Mouse (Mus musculus) embryonic facial prominence, embryonic 14.5 days (tissue): ENCODE measurements around the gene Snx5. TPM values are rescaled to one million over a fixed set of nuclear protein-coding genes. Genes with fewer than 3 reads are reported as not detected.

ENCODE experiments used
- ATAC-seq: fragments of 200-750 bp; cut with Nextera tagmentation; 2 replicates; pipeline ENCODE4 v1.8.0; 2017; ENCODE audit warnings: low read depth, moderate number of reproducible peaks, moderate TSS enrichment
- DNase-seq: peaks from one replicate; pipeline ENCODE4 v3.0.0-alpha.2; 2015; ENCODE audit warnings: low spot score
- H3K27ac ChIP-seq: fragments of 300-500 bp; sonication (generic); replicated peaks from 2 replicates; pipeline ENCODE4 v1.5.1; 2014; ENCODE audit warnings: low read depth, mild to moderate bottlenecking, low read length, moderate library complexity
- H3K27me3 ChIP-seq: fragments of 300-500 bp; sonication (generic); replicated peaks from 2 replicates; pipeline ENCODE4 v1.6.1; 2014; ENCODE audit warnings: low read length; ENCODE audit not compliant: control insufficient read depth, insufficient read depth
- H3K36me3 ChIP-seq: fragments of 300-500 bp; sonication (generic); 2 replicates; pipeline ENCODE4 v1.6.1; 2014; ENCODE audit warnings: low read length, mixed read lengths; ENCODE audit not compliant: control insufficient read depth, insufficient read depth
- H3K4me1 ChIP-seq: fragments of 300-500 bp; sonication (generic); 2 replicates; pipeline ENCODE4 v1.6.1; 2014; ENCODE audit warnings: antibody characterized with exemption, low read length; ENCODE audit not compliant: control insufficient read depth, insufficient read depth
- H3K4me2 ChIP-seq: fragments of 300-500 bp; sonication (generic); 2 replicates; pipeline ENCODE4 v1.6.1; 2014; ENCODE audit warnings: low read depth, mild to moderate bottlenecking, low read length, moderate library complexity, mixed read lengths
- H3K4me3 ChIP-seq: fragments of 300-500 bp; sonication (generic); 2 replicates; pipeline ENCODE4 v1.5.1; 2014; ENCODE audit warnings: low read depth, mild to moderate bottlenecking, low read length
- H3K9ac ChIP-seq: fragments of 300-500 bp; sonication (generic); 2 replicates; pipeline ENCODE4 v1.6.1; 2014; ENCODE audit warnings: low read depth, mild to moderate bottlenecking, low read length, moderate library complexity, mixed read lengths
- H3K9me3 ChIP-seq: fragments of 300-500 bp; sonication (generic); 2 replicates; pipeline ENCODE4 v1.6.1; 2016; ENCODE audit warnings: low read length; ENCODE audit not compliant: control insufficient read depth
- WGBS: fragments of 180-500 bp; shearing (Covaris S2); extraction: QIAGEN DNeasy Blood & Tissue Kit; methylation state at CpG from one replicate; pipeline ENCODE4 v1.1.7; 2014; 5-methylcytosine and 5-hydroxymethylcytosine counted together
- polyA plus RNA-seq: library from polyadenylated mRNA; unstranded; fragments of >200 nt; fragmentation: Nextera tagmentation; extraction: Ambion mirVana; gene quantifications from 2 replicates; pipeline ENCODE4 v1.2.1, GENCODE M21; 2014

The Snx5 gene
- polyA plus RNA-seq, 1 experiment from 2014 or later = 111 TPM

GRCm38 (mm10) chr2:144228521-144229346, 42.0 kb downstream of the Snx5 start:
- no peaks in the 10 kb centered on the region for H3K27me3 ChIP-seq
- no peak overlapping the region for H3K4me3 ChIP-seq
- H3K4me2 ChIP-seq = no peak overlapping the region
- 0 out of 2 replicates have a peak, but pooled peaks cover 6% of the 10 kb centered on the region for H3K9me3 ChIP-seq
- ATAC-seq = no peak
- no peak for DNase-seq
- 65% methylated on average over 12 of the region's 12 CpGs for WGBS
- no peaks in the 10 kb centered on the region for H3K36me3 ChIP-seq
- no peak overlapping the region for H3K9ac ChIP-seq
- no peak overlapping the region for H3K27ac ChIP-seq
- H3K4me1 ChIP-seq = peaks cover 4% of the 10 kb centered on the region

- no peak overlapping the region for H3K9ac ChIP-seq
- ATAC-seq = no peak
- no peak overlapping the region for H3K4me3 ChIP-seq
- H3K4me1 ChIP-seq = peaks cover 4% of the 10 kb centered on the region
- no peak overlapping the region for H3K27ac ChIP-seq
- no peak for DNase-seq
- no peak overlapping the region for H3K4me2 ChIP-seq
- 89% methylated on average over 12 of the region's 12 CpGs for WGBS
- 0 out of 2 replicates have a peak, but pooled peaks cover 6% of the 10 kb centered on the region for H3K9me3 ChIP-seq
- H3K36me3 ChIP-seq = no peaks in the 10 kb centered on the region
- H3K27me3 ChIP-seq = no peaks in the 10 kb centered on the region
Measured at GRCm38 (mm10) chr2:144226906-144227586, 43.7 kb downstream of the Snx5 start.

- Histone ChIP-seq H3K27ac (peak overlapping the region; percentile 24; the same call in 1 of the 2 replicates), H3K36me3 (no peaks in the 10 kb centered on the region), H3K9ac (0 out of 2 replicates have a peak overlapping the region, but pooled peaks have one; percentile 32), H3K9me3 (0 out of 2 replicates have a peak, but pooled peaks cover 6% of the 10 kb centered on the region), H3K4me3 (peak overlapping the region; percentile 5; the same call in 1 of the 2 replicates), H3K4me2 (peak overlapping the region; percentile 47), H3K4me1 (peaks cover 4% of the 10 kb centered on the region), H3K27me3 (no peaks in the 10 kb centered on the region)
- WGBS = 36% methylated on average over 12 of the region's 12 CpGs
- no peak for DNase-seq
- ATAC-seq = peak; percentile 42; the same call in 1 of the 2 replicates
Measured at GRCm38 (mm10) chr2:144224351-144224750, 46.4 kb downstream of the Snx5 start.

GRCm38 (mm10) chr2:144215601-144216000, 55.1 kb downstream of the Snx5 start:
- DNase-seq = no peak
- Histone ChIP-seq H3K9ac (peak overlapping the region; percentile 38; the same call in 1 of the 2 replicates), H3K27ac (0 out of 2 replicates have a peak overlapping the region, but pooled peaks have one; percentile 0)

GRCm38 (mm10) chr2:144215195-144215594, 55.5 kb downstream of the Snx5 start:
- Histone ChIP-seq H3K9ac (peak overlapping the region; percentile 38; the same call in 1 of the 2 replicates), H3K4me3 (no peak overlapping the region), H3K27ac (0 out of 2 replicates have a peak overlapping the region, but pooled peaks have one; percentile 0), H3K36me3 (no peaks in the 10 kb centered on the region), H3K4me2 (0 out of 2 replicates have a peak overlapping the region, but pooled peaks have one; percentile 19), H3K4me1 (peaks cover 3% of the 10 kb centered on the region; the same call in 1 of the 2 replicates), H3K9me3 (no peaks in the 10 kb centered on the region), H3K27me3 (no peaks in the 10 kb centered on the region)
- ATAC-seq (peak; percentile 6; the same call in 1 of the 2 replicates), DNase-seq (peak; percentile 68)
- 8% methylated on average over 7 of the region's 7 CpGs for WGBS

More at GRCm38 (mm10) chr2:144215601-144216000, 55.1 kb downstream of the Snx5 start:
- ATAC-seq = no peak
- Histone ChIP-seq H3K4me1 (peaks cover 3% of the 10 kb centered on the region; the same call in 1 of the 2 replicates), H3K27me3 (no peaks in the 10 kb centered on the region), H3K4me3 (no peak overlapping the region), H3K36me3 (no peaks in the 10 kb centered on the region), H3K4me2 (0 out of 2 replicates have a peak overlapping the region, but pooled peaks have one; percentile 19), H3K9me3 (no peaks in the 10 kb centered on the region)
- WGBS = 41% methylated on average over 9 of the region's 9 CpGs

- Histone ChIP-seq H3K27ac (0 out of 2 replicates have a peak overlapping the region, but pooled peaks have one; percentile 0), H3K9ac (no peak overlapping the region), H3K4me1 (peaks cover 3% of the 10 kb centered on the region; the same call in 1 of the 2 replicates), H3K9me3 (no peaks in the 10 kb centered on the region), H3K4me2 (no peak overlapping the region), H3K4me3 (no peak overlapping the region), H3K27me3 (no peaks in the 10 kb centered on the region), H3K36me3 (no peaks in the 10 kb centered on the region)
- 0 out of 2 replicates have a peak, but pooled peaks have one; percentile 26 for ATAC-seq
- no peak for DNase-seq
- WGBS = 57% methylated on average over 9 of the region's 9 CpGs
Measured at GRCm38 (mm10) chr2:144214508-144215185, 56.1 kb downstream of the Snx5 start.

- H3K36me3 ChIP-seq = no peaks in the 10 kb centered on the region
- no peaks in the 10 kb centered on the region for H3K27me3 ChIP-seq
- no peaks in the 10 kb centered on the region for H3K9me3 ChIP-seq
- H3K4me2 ChIP-seq = no peak overlapping the region
- H3K4me1 ChIP-seq = peaks cover 3% of the 10 kb centered on the region; the same call in 1 of the 2 replicates
- no peak for ATAC-seq
- WGBS = 84% methylated on average over 6 of the region's 6 CpGs
- H3K9ac ChIP-seq = no peak overlapping the region
- H3K4me3 ChIP-seq = no peak overlapping the region
- DNase-seq = no peak
- no peak overlapping the region for H3K27ac ChIP-seq
Measured at GRCm38 (mm10) chr2:144213803-144214202, 56.9 kb downstream of the Snx5 start.

- Histone ChIP-seq H3K27me3 (no peaks in the 10 kb centered on the region), H3K4me3 (no peak overlapping the region), H3K4me1 (no peaks in the 10 kb centered on the region), H3K9me3 (no peaks in the 10 kb centered on the region), H3K36me3 (no peaks in the 10 kb centered on the region), H3K27ac (no peak overlapping the region), H3K4me2 (no peak overlapping the region), H3K9ac (no peak overlapping the region)
- DNase-seq (no peak), ATAC-seq (no peak)
- 84% methylated on average over 3 of the region's 3 CpGs for WGBS
Measured at GRCm38 (mm10) chr2:144209425-144209824, 61.3 kb downstream of the Snx5 start.
